Mouse (Mus musculus) frontal cortex, postnatal 14 days (tissue): Measurements from ENCODE around the gene Lzts2.

Source experiments
- DNase-seq, 2 experiments: peaks; one replicate each; pipeline ENCODE4 v3.0.0; 2022; ENCODE audit warnings: low spot score in 2 of 2

Gene Lzts2

DNA sequence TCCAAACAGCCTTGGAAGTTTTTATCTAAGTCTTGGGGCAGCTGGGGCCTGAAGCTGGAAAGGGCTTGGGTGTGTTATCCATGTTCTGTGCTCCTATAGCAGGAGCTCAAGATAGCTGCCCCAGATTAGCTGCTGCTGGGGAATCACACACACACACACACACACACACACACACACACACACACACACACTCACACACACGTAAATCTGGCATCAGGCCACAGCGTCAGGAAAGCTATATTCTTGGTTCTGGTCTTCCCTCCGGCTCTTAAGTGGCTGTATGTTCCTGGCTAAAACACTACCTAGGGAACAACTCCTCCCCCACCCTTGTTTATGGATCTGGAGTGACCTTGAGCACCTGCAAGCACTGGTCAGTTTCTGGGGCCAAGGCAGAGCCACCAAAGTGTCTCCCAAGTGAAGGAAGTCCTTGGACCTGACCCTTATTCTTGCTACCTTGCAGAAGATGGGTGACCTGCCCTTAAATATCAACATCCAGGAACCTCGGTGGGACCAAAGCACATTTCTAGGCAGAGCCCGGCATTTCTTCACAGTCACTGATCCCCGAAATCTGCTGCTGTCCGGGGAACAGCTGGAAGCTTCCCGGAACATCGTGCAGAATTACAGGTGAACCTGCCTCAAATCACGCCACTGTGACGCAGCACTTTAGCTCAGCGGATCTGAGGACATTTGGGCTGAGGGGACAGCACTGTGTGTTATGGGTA, 34.6 kb downstream of the Lzts2 start:
- DNase-seq, result no peak

GRCm38 (mm10) chr19:45049523-45049922, 35.3 kb downstream of the Lzts2 start:
- no peak for DNase-seq

GRCm38 (mm10) chr19:45053451-45053850, 39.2 kb downstream of the Lzts2 start:
- DNase-seq, result no peak

DNA sequence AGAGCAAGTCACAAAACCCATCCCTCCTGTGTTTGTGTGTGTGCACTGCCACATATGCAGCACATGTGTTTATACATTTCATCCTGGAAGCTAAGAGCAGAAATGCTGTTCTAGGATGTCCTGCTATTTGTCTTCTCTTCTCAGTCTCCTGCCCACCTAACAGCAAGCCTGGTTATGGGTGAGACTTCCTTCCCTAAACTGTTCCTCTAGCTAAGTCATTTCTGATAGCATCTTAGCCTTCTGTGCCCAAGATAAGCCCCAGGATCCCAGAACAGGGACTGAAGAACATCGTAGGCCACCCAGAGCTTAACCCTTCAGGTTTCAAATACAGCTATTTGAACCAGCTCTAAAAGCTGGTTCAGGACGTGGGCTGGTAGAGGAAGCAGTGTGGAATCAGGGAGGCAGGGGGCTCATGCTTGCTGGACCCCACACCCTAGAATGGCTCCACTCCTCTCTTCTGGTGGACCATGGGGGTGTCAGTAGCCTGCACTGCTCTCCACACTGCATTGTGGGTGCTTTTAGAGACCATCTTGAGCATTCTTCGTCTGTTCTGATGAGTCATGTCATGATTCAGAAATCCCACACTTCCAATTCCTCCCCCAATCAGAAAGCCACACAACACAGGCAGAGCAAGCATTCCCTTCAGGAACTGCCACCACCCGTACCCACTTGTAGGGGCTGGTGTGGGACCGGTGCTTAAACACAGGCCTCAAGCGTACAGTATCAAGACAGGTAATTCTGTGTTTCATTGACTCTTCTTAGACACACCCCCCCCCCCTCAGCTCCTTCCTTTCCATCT, 40.9 kb downstream of the Lzts2 start:
- DNase-seq, result no peak

DNA sequence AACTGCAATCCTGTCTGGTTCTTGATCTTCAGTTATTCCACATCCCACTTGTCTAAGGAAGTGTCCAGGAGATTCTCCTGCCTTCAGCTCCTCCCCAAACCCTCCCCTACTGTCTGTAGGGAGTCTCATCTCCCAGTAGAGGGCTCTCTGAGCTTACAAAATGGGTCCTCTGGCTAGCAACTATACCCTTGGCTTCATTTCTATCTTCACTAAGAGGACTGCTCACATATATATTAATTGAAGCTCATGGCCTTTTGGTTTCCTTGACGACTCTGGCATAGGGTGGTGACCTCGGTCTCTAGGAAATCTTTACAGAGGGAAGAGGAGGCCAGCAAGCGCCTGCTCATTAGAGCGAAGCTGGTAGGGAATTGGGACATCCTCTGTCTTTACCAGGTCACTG, 42.1 kb downstream of the Lzts2 start:
- no peak for DNase-seq

GRCm38 (mm10) chr19:45056908-45057698, 42.9 kb downstream of the Lzts2 start:
- no peak for DNase-seq

GRCm38 (mm10) chr19:45057724-45058112, 43.5 kb downstream of the Lzts2 start:
- DNase-seq, result no peak

- peak; percentile 89 to 91 for DNase-seq
Measured at GRCm38 (mm10) chr19:45058113-45058839, 44.1 kb downstream of the Lzts2 start.

DNA sequence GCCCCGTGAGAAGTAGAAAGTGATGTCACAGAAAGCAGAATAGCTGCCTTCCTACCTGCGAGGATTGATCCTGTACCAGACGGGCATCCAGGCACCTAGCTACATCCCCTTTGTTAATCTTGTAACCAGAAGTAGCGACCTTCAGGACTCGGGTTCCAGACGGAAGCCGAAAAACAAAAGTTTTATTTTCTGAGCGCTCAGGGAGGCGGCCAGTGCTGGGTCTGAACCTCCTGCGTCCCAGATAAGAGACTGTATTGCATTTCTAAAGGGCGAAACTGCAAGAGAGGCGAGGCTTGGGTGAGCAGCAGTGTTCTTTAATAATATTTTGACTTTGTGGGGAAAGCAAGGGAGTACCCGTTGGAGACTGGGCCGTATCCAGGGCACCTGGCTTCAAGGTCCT, 44.6 kb downstream of the Lzts2 start:
- DNase-seq, result no peak

GRCm38 (mm10) chr19:45063565-45064292, 49.5 kb downstream of the Lzts2 start:
- no peak for DNase-seq

DNA sequence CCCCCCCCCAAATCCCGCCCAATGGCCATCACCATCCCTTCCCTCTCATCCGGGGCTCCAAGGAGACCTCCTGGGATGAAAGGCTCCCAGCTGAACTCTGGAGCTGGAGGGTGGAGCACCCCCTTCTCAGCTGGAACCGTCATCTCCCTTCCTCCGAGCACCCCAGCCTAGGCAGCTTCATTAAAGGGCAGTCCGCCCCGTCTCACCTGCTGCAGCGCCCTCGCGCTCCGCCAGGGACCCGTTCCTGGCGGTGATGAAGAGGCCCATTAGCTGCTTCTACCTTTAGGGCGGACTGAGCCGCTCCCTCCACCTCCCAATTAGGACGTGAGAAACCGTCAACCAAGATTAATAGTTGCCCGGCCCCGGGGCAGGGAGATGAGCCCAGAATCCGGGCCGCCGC, 51.0 kb downstream of the Lzts2 start:
- no peak for DNase-seq

GRCm38 (mm10) chr19:45067170-45067569, 53.0 kb downstream of the Lzts2 start:
- no peak for DNase-seq

DNA sequence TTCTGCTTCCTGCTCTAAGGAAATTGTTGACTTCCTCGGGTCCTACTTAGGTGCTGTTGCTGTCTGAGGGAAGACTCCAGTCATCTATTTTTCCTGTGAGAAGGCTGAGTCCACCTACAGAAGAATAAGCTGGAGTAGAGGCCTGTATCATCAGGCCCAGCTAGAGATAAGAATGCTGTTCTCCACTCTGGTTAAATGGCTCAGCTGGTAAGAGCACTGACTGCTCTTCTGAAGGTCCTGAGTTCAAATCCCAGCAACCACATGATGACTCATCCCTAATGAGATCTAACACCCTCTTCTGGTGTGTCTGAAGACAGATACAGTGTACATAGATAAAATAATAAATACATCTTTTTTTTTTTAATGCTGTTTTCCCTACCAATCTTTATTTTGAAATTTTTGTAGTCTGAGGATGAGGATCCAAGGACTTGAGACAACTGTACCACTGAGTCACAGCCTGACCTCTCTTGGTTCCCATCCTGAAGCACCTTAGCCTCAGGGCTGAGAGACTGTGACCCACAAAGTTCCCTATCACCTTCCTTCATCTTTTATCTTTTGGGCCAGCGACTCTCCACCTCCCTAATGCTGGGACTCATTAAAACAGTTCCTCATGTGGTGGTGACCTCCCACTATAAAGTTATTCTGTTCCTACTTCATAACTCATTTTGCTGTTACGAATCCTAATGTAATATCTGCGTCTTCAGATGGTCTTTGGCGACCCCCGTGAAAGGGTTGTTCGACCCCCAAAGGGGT, 53.7 kb downstream of the Lzts2 start:
- no peak for DNase-seq

DNA sequence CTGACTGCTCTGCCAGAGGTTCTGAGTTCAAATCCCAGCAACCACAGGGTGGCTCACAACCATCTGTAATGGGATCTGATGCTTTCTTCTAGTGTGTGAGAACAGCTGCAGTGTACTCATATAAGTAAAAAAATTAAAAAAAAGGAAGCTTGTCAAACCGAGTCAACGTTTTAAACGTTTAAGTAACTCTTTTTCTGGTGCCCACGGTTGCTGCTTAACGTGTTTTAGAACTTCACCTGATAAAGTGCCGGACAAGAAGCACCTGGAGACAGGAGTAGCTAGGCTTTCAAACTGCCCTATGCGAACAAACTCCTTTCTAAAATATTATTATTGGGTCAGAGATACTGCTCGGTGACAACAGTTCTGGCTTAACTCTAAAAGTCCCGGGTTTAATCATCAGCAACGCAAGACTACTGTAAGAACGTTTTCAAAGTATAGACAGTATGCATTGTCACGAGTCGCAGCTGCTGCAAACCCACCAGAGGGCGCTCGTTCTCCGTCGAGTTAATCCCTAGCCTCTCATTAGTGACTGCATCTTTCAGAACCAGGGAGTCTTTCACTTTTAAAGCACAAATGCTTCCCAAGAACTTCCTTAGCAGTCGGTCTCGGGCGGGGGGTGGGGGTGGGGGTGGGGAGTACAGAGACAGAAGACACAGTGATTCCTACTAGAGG, 59.8 kb downstream of the Lzts2 start:
- DNase-seq, result peak in 1 of 2 experiments; percentile 74

GRCm38 (mm10) chr19:45074580-45075322, 60.5 kb downstream of the Lzts2 start, which contains the start of gene Kazald1:
Gene Kazald1 (plus strand): TSS chr19:45075241.
- peak; percentile 89 to 92 for DNase-seq

DNA sequence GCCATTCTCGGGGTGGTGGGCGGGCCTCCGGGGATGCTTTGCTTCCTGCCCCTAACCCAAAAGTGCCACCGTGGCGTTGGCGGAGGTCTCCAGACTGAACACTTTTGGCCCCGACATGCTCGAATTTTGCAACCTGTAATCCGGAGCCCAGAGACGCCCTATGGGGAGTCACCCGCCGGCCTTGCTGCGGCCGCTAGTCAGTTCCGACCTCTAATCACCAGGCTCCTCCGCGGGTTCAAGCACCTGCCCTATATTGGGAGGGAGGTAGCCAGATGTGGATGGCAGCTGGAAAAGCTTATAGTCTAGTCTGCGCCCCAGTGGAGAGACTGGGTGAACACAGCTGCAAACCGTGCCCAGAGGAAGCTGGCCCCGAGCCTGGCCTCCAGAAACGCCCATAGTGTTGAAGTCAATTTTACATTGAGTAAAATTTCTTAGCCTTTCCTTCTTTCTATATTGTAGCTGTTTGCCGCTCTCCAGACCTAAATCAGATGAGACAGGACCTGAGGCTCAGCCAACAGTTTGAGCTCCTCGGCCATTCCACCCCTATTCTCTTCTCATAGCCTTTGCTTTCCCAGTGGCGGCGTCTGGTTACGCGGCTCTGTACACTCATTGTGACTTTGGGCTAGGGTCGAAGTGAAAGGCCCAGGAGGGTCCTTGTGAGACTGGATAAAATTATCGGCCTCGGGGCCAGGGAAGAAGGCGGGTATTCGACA, 61.3 kb downstream of the Lzts2 start:
- DNase-seq, result no peak

- DNase-seq, result no peak
Measured at GRCm38 (mm10) chr19:45076036-45076575, 61.9 kb downstream of the Lzts2 start.
